Mouse (Mus musculus) MEL (cell line): ENCODE results near the gene Abcd1.

Experiments
- CTCF ChIP-seq, 3 experiments: IDR thresholded peaks in 2 of 3; conservative IDR thresholded peaks in 1 of 3; 2 replicates each; pipeline ENCODE4 v1.5.1; 2011 to 2012; ENCODE audit warnings: low read length in 3 of 3, low read depth in 2 of 3, mild to moderate bottlenecking in 2 of 3, improper control_type of control experiment in 1 of 3, inconsistent platforms in 1 of 3, mixed read lengths in 1 of 3, moderate library complexity in 1 of 3; ENCODE audit not compliant: control insufficient read depth in 1 of 3, insufficient read depth in 1 of 3, poor library complexity in 1 of 3, severe bottlenecking in 1 of 3
- MXI1 ChIP-seq: IDR thresholded peaks from 2 replicates; pipeline ENCODE4 v1.6.1; 2011; ENCODE audit warnings: mild to moderate bottlenecking, low read depth, low read length, improper control_type of control experiment
- MYB ChIP-seq: IDR thresholded peaks from 2 replicates; pipeline ENCODE4 v1.6.1; 2011; ENCODE audit warnings: mild to moderate bottlenecking, low read depth, low read length, improper control_type of control experiment
- ZC3H11A ChIP-seq: IDR thresholded peaks from 2 replicates; pipeline ENCODE4 v1.6.1; 2012; ENCODE audit warnings: low read depth, mild to moderate bottlenecking, inconsistent platforms, low read length, improper control_type of control experiment
- ZKSCAN1 ChIP-seq: IDR thresholded peaks from 2 replicates; pipeline ENCODE4 v1.6.1; 2012; ENCODE audit warnings: low read depth, mild to moderate bottlenecking, inconsistent platforms, low read length, improper control_type of control experiment, moderate library complexity

DNA sequence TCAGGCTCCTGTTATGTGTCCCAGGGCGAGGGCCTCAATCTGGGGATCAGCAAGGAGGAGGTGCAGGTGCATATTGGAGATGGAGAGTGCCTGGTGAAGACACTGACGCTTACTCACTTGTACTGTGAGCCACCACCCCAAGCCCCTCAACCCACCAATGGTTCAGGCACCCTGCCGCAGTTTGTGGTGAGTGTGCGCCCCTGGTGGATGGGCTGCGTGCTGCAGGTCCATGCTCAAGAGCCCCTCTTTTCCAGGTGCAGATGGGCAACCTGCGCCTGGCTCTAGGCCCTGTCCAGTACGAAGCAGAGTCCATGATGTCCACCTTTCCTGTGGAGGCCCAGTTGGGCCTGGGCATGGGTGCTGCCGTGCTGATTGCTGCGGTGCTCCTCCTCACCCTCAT, 50.9 kb downstream of the Abcd1 start:
- TF ChIP-seq MYB (no peak), MXI1 (no peak), CTCF (IDR thresholded peaks at IDR 0.05 in 2 of 3, conservative IDR thresholded peaks at IDR 0.05 in 1 of 3; ENCODE audit: control insufficient read depth in 1 of 3, insufficient read depth in 1 of 3, low read depth in 2 of 3, low read length in 3 of 3, poor library complexity in 1 of 3, severe bottlenecking in 1 of 3) (peak; percentile 36 to 64 (median 44)), ZC3H11A (no peak), ZKSCAN1 (no peak)
